Mouse (Mus musculus): ENCODE data around the gene Sipa1l3. TPM values are rescaled to one million over a fixed set of nuclear protein-coding genes. Genes with fewer than 3 reads are reported as not detected.
A peak's percentile ranks its signal among the peaks of the same experiment; 100 is the strongest.

Sipa1l3 gene
- polyA plus RNA-seq, 1 experiment from 2014 or later: 16.8 TPM

GRCm38 (mm10) chr7:29504683-29505290, 13.7 kb downstream of the Sipa1l3 start:
- Histone ChIP-seq H3K27ac (replicated peaks) (no peak overlapping the region), H3K9me3 (no peaks in the 10 kb centered on the region), H3K27me3 (no peaks in the 10 kb centered on the region), H3K4me2 (no peak overlapping the region), H3K9ac (no peak overlapping the region), H3K4me1 (replicated peaks) (peaks cover 26% of the 10 kb centered on the region), H3K4me3 (no peak overlapping the region), H3K36me3 (no peaks in the 10 kb centered on the region)
- WGBS: 80% methylated on average over 7 of the region's 7 CpGs
- no peak for ATAC-seq (ENCODE audit: low read depth)

GRCm38 (mm10) chr7:29503616-29504015, 14.8 kb downstream of the Sipa1l3 start:
- Histone ChIP-seq H3K27me3 (no peaks in the 10 kb centered on the region), H3K27ac (replicated peaks) (no peak overlapping the region), H3K36me3 (no peaks in the 10 kb centered on the region), H3K9ac (no peak overlapping the region), H3K4me2 (no peak overlapping the region), H3K4me1 (replicated peaks) (peaks cover 26% of the 10 kb centered on the region), H3K4me3 (no peak overlapping the region), H3K9me3 (no peaks in the 10 kb centered on the region)
- WGBS: 73% methylated on average over 6 of the region's 6 CpGs
- no peak for ATAC-seq (ENCODE audit: low read depth)

GRCm38 (mm10) chr7:29501214-29501613, 17.2 kb downstream of the Sipa1l3 start:
- Histone ChIP-seq H3K27me3 (no peaks in the 10 kb centered on the region), H3K4me3 (no peak overlapping the region), H3K9ac (no peak overlapping the region), H3K4me1 (replicated peaks) (peaks cover 39% of the 10 kb centered on the region), H3K9me3 (no peaks in the 10 kb centered on the region), H3K27ac (replicated peaks) (no peak overlapping the region), H3K4me2 (no peak overlapping the region), H3K36me3 (no peaks in the 10 kb centered on the region)
- ATAC-seq (ENCODE audit: low read depth): no peak
- 89% methylated on average over 9 of the region's 9 CpGs for WGBS

GRCm38 (mm10) chr7:29499071-29499470, 19.4 kb downstream of the Sipa1l3 start:
- WGBS: 80% methylated on average over 6 of the region's 6 CpGs
- Histone ChIP-seq H3K27ac (replicated peaks) (no peak overlapping the region), H3K4me3 (no peak overlapping the region), H3K4me2 (no peak overlapping the region), H3K36me3 (peaks cover 6% of the 10 kb centered on the region; the same call in 1 of the 2 replicates), H3K4me1 (replicated peaks) (peaks cover 26% of the 10 kb centered on the region), H3K9ac (no peak overlapping the region), H3K9me3 (no peaks in the 10 kb centered on the region), H3K27me3 (no peaks in the 10 kb centered on the region)
- ATAC-seq (ENCODE audit: low read depth): no peak

GRCm38 (mm10) chr7:29496953-29497590, 21.4 kb downstream of the Sipa1l3 start:
- peaks cover 19% of the 10 kb centered on the region for H3K4me1 ChIP-seq (replicated peaks)
- no peaks in the 10 kb centered on the region for H3K27me3 ChIP-seq
- H3K9me3 ChIP-seq: no peaks in the 10 kb centered on the region
- peak; percentile 36 for ATAC-seq (ENCODE audit: low read depth)
- no peak overlapping the region for H3K9ac ChIP-seq
- H3K4me2 ChIP-seq: no peak overlapping the region
- H3K4me3 ChIP-seq: no peak overlapping the region
- 47% methylated on average over 10 of the region's 10 CpGs for WGBS
- H3K27ac ChIP-seq (replicated peaks): no peak overlapping the region; the same call in 1 of the 2 replicates
- peaks cover 6% of the 10 kb centered on the region; the same call in 1 of the 2 replicates for H3K36me3 ChIP-seq

GRCm38 (mm10) chr7:29496332-29496731, 22.1 kb downstream of the Sipa1l3 start:
- Histone ChIP-seq H3K4me1 (replicated peaks) (peaks cover 19% of the 10 kb centered on the region), H3K9ac (no peak overlapping the region), H3K27ac (replicated peaks) (no peak overlapping the region), H3K36me3 (peaks cover 6% of the 10 kb centered on the region; the same call in 1 of the 2 replicates), H3K4me3 (no peak overlapping the region), H3K9me3 (no peaks in the 10 kb centered on the region), H3K4me2 (no peak overlapping the region), H3K27me3 (no peaks in the 10 kb centered on the region)
- 43% methylated on average over 4 of the region's 4 CpGs for WGBS
- no peak for ATAC-seq (ENCODE audit: low read depth)

GRCm38 (mm10) chr7:29495880-29496279, 22.6 kb downstream of the Sipa1l3 start:
- Histone ChIP-seq H3K4me1 (replicated peaks) (peaks cover 19% of the 10 kb centered on the region), H3K9ac (no peak overlapping the region), H3K9me3 (no peaks in the 10 kb centered on the region), H3K4me2 (no peak overlapping the region), H3K4me3 (no peak overlapping the region), H3K27me3 (no peaks in the 10 kb centered on the region), H3K27ac (replicated peaks) (no peak overlapping the region), H3K36me3 (peaks cover 6% of the 10 kb centered on the region; the same call in 1 of the 2 replicates)
- ATAC-seq (ENCODE audit: low read depth): no peak
- 60% methylated on average over 4 of the region's 4 CpGs for WGBS

GRCm38 (mm10) chr7:29494854-29495253, 23.6 kb downstream of the Sipa1l3 start:
- WGBS: 92% methylated on average over 11 of the region's 11 CpGs
- no peak overlapping the region for H3K27ac ChIP-seq (replicated peaks)

GRCm38 (mm10) chr7:29494015-29494414, 24.4 kb downstream of the Sipa1l3 start:
- no peak for ATAC-seq (ENCODE audit: low read depth)
- H3K27me3 ChIP-seq: no peaks in the 10 kb centered on the region
- H3K9me3 ChIP-seq: no peaks in the 10 kb centered on the region
- H3K4me1 ChIP-seq (replicated peaks): peaks cover 32% of the 10 kb centered on the region
- H3K4me3 ChIP-seq: no peak overlapping the region
- no peak overlapping the region for H3K9ac ChIP-seq
- 90% methylated on average over 5 of the region's 5 CpGs for WGBS
- no peak overlapping the region for H3K27ac ChIP-seq (replicated peaks)
- peaks cover 6% of the 10 kb centered on the region; the same call in 1 of the 2 replicates for H3K36me3 ChIP-seq
- H3K4me2 ChIP-seq: no peak overlapping the region

More at GRCm38 (mm10) chr7:29494854-29495253, 23.6 kb downstream of the Sipa1l3 start:
- no peak overlapping the region for H3K4me3 ChIP-seq
- H3K9me3 ChIP-seq: no peaks in the 10 kb centered on the region
- H3K4me2 ChIP-seq: no peak overlapping the region
- no peak for ATAC-seq (ENCODE audit: low read depth)
- peaks cover 6% of the 10 kb centered on the region; the same call in 1 of the 2 replicates for H3K36me3 ChIP-seq
- peaks cover 26% of the 10 kb centered on the region for H3K4me1 ChIP-seq (replicated peaks)
- H3K9ac ChIP-seq: no peak overlapping the region
- H3K27me3 ChIP-seq: no peaks in the 10 kb centered on the region

GRCm38 (mm10) chr7:29492992-29493391, 25.4 kb downstream of the Sipa1l3 start:
- Histone ChIP-seq H3K9me3 (no peaks in the 10 kb centered on the region), H3K4me1 (replicated peaks) (peaks cover 32% of the 10 kb centered on the region), H3K9ac (no peak overlapping the region), H3K27me3 (no peaks in the 10 kb centered on the region), H3K36me3 (peaks cover 6% of the 10 kb centered on the region; the same call in 1 of the 2 replicates), H3K4me3 (no peak overlapping the region), H3K27ac (replicated peaks) (no peak overlapping the region), H3K4me2 (no peak overlapping the region)
- WGBS: 67% methylated on average over 1 of the region's 1 CpGs
- no peak for ATAC-seq (ENCODE audit: low read depth)

- Histone ChIP-seq H3K9me3 (no peaks in the 10 kb centered on the region), H3K4me1 (replicated peaks) (peaks cover 26% of the 10 kb centered on the region), H3K4me2 (no peak overlapping the region), H3K36me3 (peaks cover 6% of the 10 kb centered on the region; the same call in 1 of the 2 replicates), H3K27ac (replicated peaks) (no peak overlapping the region), H3K9ac (no peak overlapping the region), H3K4me3 (no peak overlapping the region), H3K27me3 (no peaks in the 10 kb centered on the region)
- ATAC-seq (ENCODE audit: low read depth): no peak
- 68% methylated on average over 3 of the region's 3 CpGs for WGBS
These were observed 26.6 kb downstream of the Sipa1l3 start for GRCm38 (mm10) chr7:29491861-29492260.

GRCm38 (mm10) chr7:29491471-29491755, 27.0 kb downstream of the Sipa1l3 start:
- Histone ChIP-seq H3K9ac (no peak overlapping the region), H3K27me3 (no peaks in the 10 kb centered on the region), H3K4me3 (no peak overlapping the region), H3K36me3 (peaks cover 6% of the 10 kb centered on the region; the same call in 1 of the 2 replicates), H3K4me1 (replicated peaks) (peaks cover 22% of the 10 kb centered on the region), H3K27ac (replicated peaks) (no peak overlapping the region), H3K4me2 (no peak overlapping the region), H3K9me3 (no peaks in the 10 kb centered on the region)
- ATAC-seq (ENCODE audit: low read depth): no peak
- 75% methylated on average over 3 of the region's 3 CpGs for WGBS
